Comparison of ENCODE assay signal across 23 mouse cellular contexts in the genomic region with DNA sequence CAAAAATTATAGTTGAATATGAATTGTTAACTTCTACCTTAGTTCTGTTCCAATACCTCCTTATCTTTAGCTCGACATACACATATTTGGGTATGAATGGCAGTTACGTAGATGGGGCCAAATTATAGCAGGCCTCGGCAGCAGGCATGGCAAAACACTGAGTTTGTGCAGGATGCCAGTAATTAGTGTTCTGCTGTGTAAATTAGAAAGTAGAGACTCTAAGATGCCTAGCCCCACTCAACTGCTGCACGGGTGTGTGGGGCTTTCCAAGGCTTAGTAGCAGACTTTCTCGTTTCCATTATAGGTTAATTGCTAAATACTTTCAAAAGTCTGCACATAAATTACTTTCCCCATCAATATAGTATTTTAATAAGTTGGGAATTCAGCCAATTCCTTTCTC.
DNase-seq lines count a peak whose midpoint lies in the region; ATAC-seq and TF ChIP-seq lines count a peak whose summit lies in the region.
"Had no signal": no experiment of that assay in that cellular context is flagged by ENCODE, and none has a peak within 500 bp of the region (broad histone marks: within the 10 kb centered on the region; RNA-seq: fewer than 3 reads in every experiment).

No protein-coding gene starts in this region.

- H3K27ac ChIP-seq in forebrain, embryonic 14.5 days (ENCODE audit: low read depth, low read length) = no peak overlapping the region
- H3K27ac ChIP-seq in forebrain, embryonic 11.5 days (ENCODE audit: low read depth, low read length) = no peak overlapping the region
- no peak overlapping the region for H3K27ac ChIP-seq in forebrain, embryonic 16.5 days (ENCODE audit: low read length)
- H3K27ac ChIP-seq in forebrain, embryonic 12.5 days = no peak overlapping the region
- H3K27ac ChIP-seq in CH12.LX (ENCODE audit: insufficient read depth, low read depth) = no peak overlapping the region
- H3K27ac ChIP-seq: embryonic facial prominence, embryonic 13.5 days; embryonic facial prominence, embryonic 15.5 days had no signal

- H3K4me1 ChIP-seq in forebrain, embryonic 14.5 days (ENCODE audit: control insufficient read depth, insufficient read depth, low read length) = no peaks in the 10 kb centered on the region
- no peaks in the 10 kb centered on the region for H3K4me1 ChIP-seq in forebrain, embryonic 11.5 days (replicated peaks; ENCODE audit: control insufficient read depth, insufficient read depth, low read length)
- no peaks in the 10 kb centered on the region for H3K4me1 ChIP-seq in forebrain, embryonic 16.5 days (replicated peaks; ENCODE audit: control insufficient read depth, insufficient read depth, low read length)
- H3K4me1 ChIP-seq in forebrain, embryonic 12.5 days = no peaks in the 10 kb centered on the region
- H3K4me1 ChIP-seq in CH12.LX (ENCODE audit: control insufficient read depth in 1 of 2, insufficient read depth in 2 of 2) = peaks cover 2 to 25% of the 10 kb centered on the region in 2 experiments; a peak in 2 of 4 replicates
- H3K4me1 ChIP-seq: embryonic facial prominence, embryonic 13.5 days; embryonic facial prominence, embryonic 15.5 days had no signal

- DNase-seq in forebrain, embryonic 14.5 days (ENCODE audit: low spot score) = peak; percentile 31
- no peak for DNase-seq in forebrain, embryonic 11.5 days (ENCODE audit: low spot score)
- DNase-seq in CH12.LX (ENCODE audit: extremely low read depth) = no peak
- peak; percentile 54 for DNase-seq in brain, embryonic 14.5 days (ENCODE audit: low read depth)
- DNase-seq in heart, adult 8-10 months (ENCODE audit: low spot score) = no peak
- DNase-seq: adrenal gland, adult 8-10 months; adrenal gland, postnatal 14 days; adrenal gland, postnatal 36 days; cerebellum, adult 11 months; cerebellum, adult 18-20 months; cerebellum, adult 8-10 months; cerebellum, adult 9-11 months; cerebellum, postnatal 14 days; cerebellum, postnatal 36 days; embryo, embryonic 11 days had no signal

- dilution Hi-C loops in CH12.LX (cut with MboI; ENCODE audit: extremely low pct_ligation_motif_present, extremely low pct_unique_long_range_greater_than_20kb, low sequenced_read_pairs) = no loop called here

- TF ChIP-seq CTCF in CH12.LX (conservative IDR thresholded peaks at IDR 0.05 in 1 of 2, IDR thresholded peaks at IDR 0.05 in 1 of 2; ENCODE audit: low read depth in 2 of 2, low read length in 2 of 2) = no peak
- TF ChIP-seq CTCF in brain, embryonic 14.5 days (IDR thresholded peaks at IDR 0.05; ENCODE audit: borderline replicate concordance, extremely low read depth, insufficient read depth, insufficient read length) = no peak

- TF ChIP-seq POLR2A in CH12.LX (IDR thresholded peaks at IDR 0.05; ENCODE audit: low read depth, low read length) = no peak
- no peak for TF ChIP-seq POLR2A in brain, embryonic 14.5 days (IDR thresholded peaks at IDR 0.05; ENCODE audit: borderline replicate concordance, extremely low read depth, insufficient read depth, insufficient read length, poor library complexity, severe bottlenecking)

- no peaks in the 10 kb centered on the region for H3K79me2 ChIP-seq in CH12.LX (replicated peaks; ENCODE audit: control insufficient read depth, extremely low read depth, insufficient read depth, poor library complexity, severe bottlenecking)

- WGBS in forebrain, embryonic 14.5 days = 33% methylated on average over 5 of the region's 5 CpGs
- 84% methylated on average over 5 of the region's 5 CpGs for WGBS in forebrain, embryonic 11.5 days
- WGBS in forebrain, embryonic 16.5 days = 28% methylated on average over 5 of the region's 5 CpGs
- WGBS in forebrain, embryonic 12.5 days = 72% methylated on average over 5 of the region's 5 CpGs

- TF ChIP-seq EP300 in CH12.LX (IDR thresholded peaks at IDR 0.05; ENCODE audit: low read length) = no peak

- H3K9ac ChIP-seq in forebrain, embryonic 14.5 days (ENCODE audit: low read length) = no peak overlapping the region
- H3K9ac ChIP-seq in forebrain, embryonic 11.5 days (ENCODE audit: low read length) = no peak overlapping the region
- H3K9ac ChIP-seq in forebrain, embryonic 16.5 days (replicated peaks; ENCODE audit: low read depth, low read length) = no peak overlapping the region
- no peak overlapping the region for H3K9ac ChIP-seq in forebrain, embryonic 12.5 days
- no peak overlapping the region for H3K9ac ChIP-seq in CH12.LX (ENCODE audit: insufficient read depth, low read depth)
- H3K9ac ChIP-seq: embryonic facial prominence, embryonic 13.5 days; embryonic facial prominence, embryonic 15.5 days had no signal

- H3K36me3 ChIP-seq in forebrain, embryonic 14.5 days (ENCODE audit: control insufficient read depth, insufficient read depth, low read length) = no peaks in the 10 kb centered on the region
- no peaks in the 10 kb centered on the region for H3K36me3 ChIP-seq in forebrain, embryonic 11.5 days (ENCODE audit: control insufficient read depth, insufficient read depth, low read length)
- no peaks in the 10 kb centered on the region for H3K36me3 ChIP-seq in forebrain, embryonic 16.5 days (ENCODE audit: control insufficient read depth, insufficient read depth)
- no peaks in the 10 kb centered on the region for H3K36me3 ChIP-seq in forebrain, embryonic 12.5 days (replicated peaks)
- peaks cover 14 to 63% of the 10 kb centered on the region in 2 experiments for H3K36me3 ChIP-seq in CH12.LX (replicated peaks in 1 of 2; ENCODE audit: control insufficient read depth in 1 of 2, insufficient read depth in 1 of 2, low read length in 1 of 2)
- H3K36me3 ChIP-seq: embryonic facial prominence, embryonic 13.5 days; embryonic facial prominence, embryonic 15.5 days; G1E had no signal

- H3K27me3 ChIP-seq in forebrain, embryonic 14.5 days (replicated peaks; ENCODE audit: control insufficient read depth, insufficient read depth, low read length) = no peaks in the 10 kb centered on the region
- H3K27me3 ChIP-seq in forebrain, embryonic 11.5 days (ENCODE audit: control insufficient read depth, insufficient read depth, low read length) = no peaks in the 10 kb centered on the region
- no peaks in the 10 kb centered on the region for H3K27me3 ChIP-seq in forebrain, embryonic 16.5 days (replicated peaks; ENCODE audit: control insufficient read depth, insufficient read depth, low read length)
- H3K27me3 ChIP-seq in forebrain, embryonic 12.5 days = no peaks in the 10 kb centered on the region
- no peaks in the 10 kb centered on the region for H3K27me3 ChIP-seq in CH12.LX (replicated peaks)
- H3K27me3 ChIP-seq: embryonic facial prominence, embryonic 13.5 days; embryonic facial prominence, embryonic 15.5 days; Patski had no signal

- H3K4me2 ChIP-seq in forebrain, embryonic 14.5 days (ENCODE audit: low read length) = no peak overlapping the region
- H3K4me2 ChIP-seq in forebrain, embryonic 11.5 days (ENCODE audit: low read depth, low read length, severe bottlenecking) = no peak overlapping the region
- H3K4me2 ChIP-seq in forebrain, embryonic 16.5 days (ENCODE audit: low read length) = no peak overlapping the region
- no peak overlapping the region for H3K4me2 ChIP-seq in forebrain, embryonic 12.5 days
- H3K4me2 ChIP-seq in CH12.LX (ENCODE audit: insufficient read depth, low read depth, poor library complexity, severe bottlenecking) = no peak overlapping the region
- H3K4me2 ChIP-seq: embryonic facial prominence, embryonic 13.5 days; embryonic facial prominence, embryonic 15.5 days had no signal

- in situ Hi-C loops in CH12.LX (cut with MboI; ENCODE audit: low pct_ligation_motif_present, low pct_unique_long_range_greater_than_20kb, low sequenced_read_pairs) = loop anchor here (25.0 kb wide), 1 partner anchor 378 kb away; no protein-coding TSS in a partner anchor

- TF ChIP-seq RAD21 in CH12.LX (IDR thresholded peaks at IDR 0.05; ENCODE audit: low read depth, low read length) = no peak

- H3K9me3 ChIP-seq in forebrain, embryonic 14.5 days (replicated peaks; ENCODE audit: control insufficient read depth, low read length) = no peaks in the 10 kb centered on the region
- no peaks in the 10 kb centered on the region for H3K9me3 ChIP-seq in forebrain, embryonic 11.5 days (ENCODE audit: control insufficient read depth, low read length)
- no peaks in the 10 kb centered on the region for H3K9me3 ChIP-seq in forebrain, embryonic 16.5 days (ENCODE audit: control insufficient read depth, low read length)
- no peaks in the 10 kb centered on the region for H3K9me3 ChIP-seq in forebrain, embryonic 12.5 days
- no peaks in the 10 kb centered on the region for H3K9me3 ChIP-seq in CH12.LX (replicated peaks; ENCODE audit: low read length)
- H3K9me3 ChIP-seq: embryonic facial prominence, embryonic 13.5 days; embryonic facial prominence, embryonic 15.5 days; G1E had no signal

- H3K4me3 ChIP-seq in forebrain, embryonic 14.5 days (ENCODE audit: low read depth, low read length) = no peak overlapping the region
- no peak overlapping the region for H3K4me3 ChIP-seq in forebrain, embryonic 11.5 days (ENCODE audit: low read depth, low read length)
- no peak overlapping the region for H3K4me3 ChIP-seq in forebrain, embryonic 16.5 days (replicated peaks; ENCODE audit: low read length)
- H3K4me3 ChIP-seq in forebrain, embryonic 12.5 days (replicated peaks) = no peak overlapping the region
- H3K4me3 ChIP-seq in CH12.LX (replicated peaks in 1 of 3; ENCODE audit: low read depth in 2 of 3, low read length in 2 of 3, poor library complexity in 1 of 3) = no peak overlapping the region
- H3K4me3 ChIP-seq: embryonic facial prominence, embryonic 13.5 days; embryonic facial prominence, embryonic 15.5 days; erythroblast, embryonic 14.5 days had no signal

- ATAC-seq in forebrain, embryonic 14.5 days = peak; percentile 52; the same call in 1 of the 2 replicates
- ATAC-seq in forebrain, embryonic 11.5 days (replicated peaks; ENCODE audit: low FRiP score) = no peak
- ATAC-seq in forebrain, embryonic 16.5 days = peak; percentile 57; the same call in 1 of the 2 replicates
- ATAC-seq in forebrain, embryonic 12.5 days (ENCODE audit: low FRiP score) = no peak
- ATAC-seq: activated CD4-positive, CD25-positive, alpha-beta regulatory T cell, adult 4 months; Patski had no signal

TF ChIP-seq in CH12.LX, 34 proteins besides CTCF, POLR2A, EP300 and RAD21:
- TF ChIP-seq USF2 (conservative IDR thresholded peaks at IDR 0.05; ENCODE audit: low read depth, low read length) = no peak
- TF ChIP-seq IRF4 (IDR thresholded peaks at IDR 0.05; ENCODE audit: low read depth, low read length) = peak; percentile 67; the same call in 1 of the 2 replicates
- peak; percentile 61 for TF ChIP-seq BHLHE40 (IDR thresholded peaks at IDR 0.05; ENCODE audit: low read depth, low read length)
- no peak for TF ChIP-seq MYC (IDR thresholded peaks at IDR 0.05; ENCODE audit: low read depth, low read length)
- no peak for TF ChIP-seq USF1 (IDR thresholded peaks at IDR 0.05; ENCODE audit: low read depth, low read length)
TF ChIP-seq in CH12.LX: peak in this region for 2.

Comparison
In these comparisons a context has a peak if more than half of its experiments do, and no peak if none do; other contexts are left out.
1. ATAC-seq: peak in forebrain, embryonic 14.5 days (single experiment) and forebrain, embryonic 16.5 days (single experiment); none in forebrain, embryonic 11.5 days (single experiment) and forebrain, embryonic 12.5 days (single experiment).
2. DNase-seq: peak in forebrain, embryonic 14.5 days (single experiment) and brain, embryonic 14.5 days (single experiment); none in forebrain, embryonic 11.5 days (single experiment), CH12.LX (single experiment) and heart, adult 8-10 months (single experiment).